Mouse (Mus musculus) liver, embryonic 14.5 days (tissue): ENCODE measurements at regions not wholly inside any gene's neighbourhood (a gene's known extent, or its start where the extent isn't known, plus 50 kb on each side); places are given as distances from the start of the nearest gene placed in this dataset.

Experiments used
- CTCF ChIP-seq: IDR thresholded peaks from 2 replicates; pipeline ENCODE4 v1.5.1; 2016; ENCODE audit warnings: antibody characterized with exemption, low read depth, control low read depth
- EP300 ChIP-seq: IDR thresholded peaks from 2 replicates; pipeline ENCODE4 v1.6.1; 2016; ENCODE audit warnings: antibody characterized with exemption, low read depth

- TF ChIP-seq CTCF (no peak), EP300 (no peak)
These were observed 71.3 kb downstream of the Ets2 start for GRCm38 (mm10) chr16:95773151-95773550.
